Mouse (Mus musculus): ENCODE measurements around the gene A630010A05Rik.
"Not testable (repeated sequence)": the region's sequence is repeated elsewhere in the genome, so short reads cannot be mapped to it uniquely, and the experiment has no call there.

The A630010A05Rik gene

DNA sequence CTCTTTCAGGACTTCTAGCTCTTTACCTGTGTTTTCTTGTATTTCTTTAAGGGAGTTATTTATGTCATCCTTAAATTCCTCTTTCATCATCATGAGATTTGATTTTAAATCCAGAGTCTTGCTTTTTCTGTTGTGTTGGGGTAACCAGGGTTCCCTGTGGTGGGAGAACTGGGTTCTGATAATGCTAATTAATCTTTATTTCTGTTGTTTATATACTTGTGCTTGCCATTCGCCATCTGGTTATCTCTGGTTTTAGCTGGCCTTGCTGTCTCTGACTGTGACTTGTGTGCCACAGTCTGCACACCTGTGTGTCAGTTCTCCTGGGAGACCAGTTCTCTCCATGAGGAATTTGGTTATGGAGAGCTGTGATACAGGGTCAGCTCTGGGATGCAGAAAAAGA, at the start of gene A630010A05Rik:
Gene A630010A05Rik, plus strand, starts transcription at position 301 of the 400 bp plus-strand sequence.
- DNase-seq (ENCODE audit: low read depth): no peak

DNA sequence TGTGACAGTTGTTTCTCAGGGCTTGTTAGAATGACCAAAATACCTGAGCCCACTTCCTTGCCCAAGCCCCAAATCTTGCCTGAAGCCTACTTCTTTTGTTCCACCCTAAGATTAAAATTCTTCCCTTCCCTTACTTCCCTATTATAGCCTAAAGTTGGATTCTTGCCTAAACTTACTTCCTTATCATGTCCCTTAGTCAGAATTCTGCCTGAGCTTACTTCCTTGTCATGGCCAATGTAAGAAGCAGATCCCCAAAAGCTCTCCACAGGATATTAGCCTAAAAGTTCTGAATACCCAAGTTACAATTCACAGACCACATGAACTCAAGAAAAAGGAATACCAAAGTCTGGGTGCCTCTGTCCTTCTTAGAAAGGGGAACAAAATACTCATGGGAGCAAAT, 26.4 kb upstream of the A630010A05Rik start:
- no peak for DNase-seq (ENCODE audit: low read depth)

DNA sequence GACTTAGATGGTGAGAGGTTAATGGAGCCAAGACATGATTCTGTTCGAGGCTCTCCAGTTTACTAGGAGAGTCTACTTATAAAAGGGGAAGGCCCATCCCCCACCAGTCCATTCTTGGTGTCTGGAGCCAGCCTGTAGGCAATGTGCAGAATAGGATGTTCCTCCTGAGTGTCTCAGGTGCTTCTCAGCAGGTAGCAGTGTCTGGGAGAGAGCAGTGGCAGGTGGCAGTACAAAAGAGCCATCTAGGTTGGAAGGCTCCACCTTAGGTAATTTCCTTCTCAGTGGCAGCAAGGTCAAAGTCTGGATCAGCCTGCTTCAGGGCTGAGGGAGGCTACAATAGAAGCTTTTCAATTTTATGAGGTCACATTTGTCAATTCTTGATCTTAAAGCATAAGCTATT, 4.9 kb upstream of the A630010A05Rik start:
- DNase-seq (ENCODE audit: low read depth): not testable (repeated sequence)

All from c-Kit-positive CD71-negative TER-119-negative erythroid progenitor cells, embryonic 14.5 days (primary cell).